Mouse (Mus musculus): ENCODE measurements around the gene Laptm5.

The Laptm5 gene

DNA sequence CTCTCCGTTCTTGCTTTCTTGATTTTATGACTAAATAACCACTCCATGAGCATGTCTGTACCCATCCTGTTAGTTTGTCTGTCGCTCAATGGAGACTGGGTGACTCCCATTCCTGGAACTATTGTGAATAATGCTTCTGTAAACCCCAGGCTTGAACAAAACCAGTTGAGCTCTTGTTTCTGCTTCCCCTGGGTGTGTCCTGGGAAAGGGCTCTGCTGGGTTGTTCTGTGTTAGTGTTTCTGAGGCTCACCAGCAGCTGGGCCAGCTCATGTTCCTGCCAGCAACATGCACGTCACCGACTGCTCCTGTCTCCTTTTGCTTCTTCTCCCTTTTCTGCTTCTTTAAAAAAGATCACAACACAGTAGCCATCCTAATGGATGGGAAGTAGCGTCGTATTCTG is 17.2 kb upstream of the Laptm5 start:
- in situ Hi-C loops (cut with MboI, MseI), result loop anchor here (5.0 to 10.0 kb wide), 2 partner anchors 52 to 371 kb away; no protein-coding TSS in a partner anchor

DNA sequence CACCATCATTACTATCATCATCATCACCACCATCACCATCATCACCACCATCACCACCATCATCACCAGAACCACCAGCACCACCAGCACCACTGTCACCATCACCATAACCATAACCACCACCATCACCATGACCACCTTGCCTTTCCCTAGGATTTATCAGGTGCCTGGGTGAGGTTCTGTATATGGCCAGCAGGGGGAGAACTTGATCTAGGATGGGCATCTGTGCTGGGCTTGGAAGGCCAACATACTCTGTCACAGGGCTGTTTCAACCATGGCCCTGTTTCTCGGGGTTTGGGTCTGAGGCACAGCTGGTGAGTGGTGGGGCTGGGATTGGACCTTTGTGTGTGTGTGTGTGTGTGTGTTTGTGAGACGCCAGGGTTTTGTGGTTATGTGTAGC is 16.6 kb upstream of the Laptm5 start:
- in situ Hi-C loops (cut with MboI, MseI), result loop anchor here (5.0 to 10.0 kb wide), 2 partner anchors 51 to 372 kb away; no protein-coding TSS in a partner anchor

- in situ Hi-C loops (cut with MboI, MseI), result loop anchor here (5.0 to 10.0 kb wide), 2 partner anchors 48 to 375 kb away; no protein-coding TSS in a partner anchor
Observed at GRCm38 (mm10) chr4:130899383-130899781, 13.5 kb upstream of the Laptm5 start.

- in situ Hi-C loops (cut with MboI, MseI), result loop anchor here (5.0 to 25.0 kb wide), 7 partner anchors 47 to 1887 kb away; partner anchors contain the start of genes Gm10300 (in 1 of the 2), Hdac1 (in 1 of the 2) and Themis2 (in 1 of the 2)
Observed at GRCm38 (mm10) chr4:130899782-130900427, 13.0 kb upstream of the Laptm5 start.

DNA sequence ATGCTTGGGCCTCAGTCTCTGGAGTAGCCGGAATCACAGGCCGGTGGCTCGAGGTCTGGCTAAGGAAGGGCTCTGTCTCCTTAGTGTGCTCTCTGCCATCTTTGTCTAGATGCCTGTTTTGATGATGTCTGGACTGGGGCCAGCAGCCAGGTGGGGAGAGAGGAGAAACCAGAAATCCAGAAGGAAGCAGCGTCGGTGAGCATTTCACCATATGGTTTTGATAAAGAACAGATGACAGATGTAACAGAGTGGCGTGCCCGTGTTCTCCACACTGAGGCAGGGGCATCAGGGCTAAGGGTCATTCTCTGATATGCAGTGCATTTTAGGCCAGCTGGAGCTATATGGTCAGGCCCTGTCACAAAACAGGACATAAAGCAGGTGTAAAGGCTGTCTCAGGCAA is 12.2 kb upstream of the Laptm5 start:
- in situ Hi-C loops (cut with MboI, MseI), result loop anchor here (25.0 kb wide), 5 partner anchors 1138 to 1887 kb away; partner anchors contain the start of genes Gm10300 (in 1 of the 2), Hdac1 (in 1 of the 2) and Themis2 (in 1 of the 2)

DNA sequence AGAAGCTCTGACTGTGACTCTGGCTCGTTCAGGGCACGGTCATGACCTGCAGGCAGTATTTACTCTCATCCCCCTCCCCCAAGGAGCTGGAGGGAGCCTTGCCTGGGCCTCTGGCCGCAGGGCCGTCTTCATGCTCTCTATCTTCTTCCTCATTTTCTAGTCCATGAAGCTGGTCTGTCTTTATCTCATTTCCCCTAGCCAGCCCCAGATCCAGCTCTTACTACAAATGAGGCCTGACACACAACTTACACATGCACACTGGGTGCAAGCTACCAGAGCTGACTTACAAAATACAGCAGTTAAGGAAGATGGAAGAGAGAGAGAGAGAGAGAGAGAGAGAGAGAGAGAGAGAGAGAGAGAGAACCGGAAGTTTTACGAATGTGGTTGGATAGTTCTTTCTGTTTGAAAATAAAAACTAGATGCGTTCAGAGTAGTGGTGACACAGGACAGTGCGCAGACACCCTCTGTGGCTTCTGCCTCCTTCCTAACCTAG is 10.6 kb upstream of the Laptm5 start:
- in situ Hi-C loops (cut with MboI, MseI), result loop anchor here (25.0 kb wide), 5 partner anchors 1140 to 1885 kb away; partner anchors contain the start of genes Gm10300 (in 1 of the 2), Hdac1 (in 1 of the 2) and Themis2 (in 1 of the 2)

- in situ Hi-C loops (cut with MboI, MseI), result loop anchor here (25.0 kb wide), 5 partner anchors 1143 to 1882 kb away; partner anchors contain the start of genes Gm10300 (in 1 of the 2), Hdac1 (in 1 of the 2) and Themis2 (in 1 of the 2)
Observed at GRCm38 (mm10) chr4:130905025-130905424, 7.9 kb upstream of the Laptm5 start.

DNA sequence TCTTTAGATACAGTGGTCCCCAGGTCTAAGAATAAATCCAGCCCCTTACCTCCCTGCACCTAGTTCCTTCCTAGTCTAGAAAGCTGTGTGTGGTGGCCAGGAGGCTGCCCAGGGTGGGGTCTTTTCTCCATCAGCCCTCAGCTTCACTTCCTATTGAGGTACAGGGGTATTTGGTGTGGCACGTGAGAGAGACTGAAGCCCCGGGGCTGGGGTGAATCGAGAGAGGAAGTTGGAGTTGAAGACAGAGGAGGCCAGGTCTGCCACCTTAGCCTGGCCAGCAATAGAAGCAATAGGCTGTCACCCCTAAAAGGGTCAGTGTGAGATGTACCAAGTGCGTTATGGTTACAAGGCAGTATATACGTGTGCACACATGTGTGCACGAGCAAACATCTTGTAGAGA is 7.0 kb upstream of the Laptm5 start:
- in situ Hi-C loops (cut with MboI, MseI), result loop anchor here (25.0 kb wide), 5 partner anchors 1144 to 1881 kb away; partner anchors contain the start of genes Gm10300 (in 1 of the 2), Hdac1 (in 1 of the 2) and Themis2 (in 1 of the 2)

DNA sequence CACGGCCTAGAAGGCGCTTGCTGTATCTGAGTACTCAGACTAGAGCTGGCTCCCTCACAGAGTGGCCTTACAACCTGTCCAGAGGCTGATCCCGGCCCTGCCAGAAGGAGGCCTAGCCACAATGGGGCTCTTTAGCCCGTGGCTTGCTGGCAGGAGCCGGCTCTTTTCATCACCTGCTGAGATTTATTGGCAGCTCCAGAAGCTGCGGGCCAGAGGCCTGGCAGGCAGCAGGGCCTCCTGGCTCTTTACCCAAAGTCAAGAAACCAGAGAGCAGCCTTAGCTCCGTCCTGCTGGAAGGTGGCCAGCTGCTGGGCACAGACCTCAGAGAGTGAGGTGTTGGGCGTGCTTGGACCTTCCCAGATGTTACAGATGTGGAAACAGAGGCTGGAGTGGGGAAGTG is 6.6 kb upstream of the Laptm5 start:
- in situ Hi-C loops (cut with MboI, MseI), result loop anchor here (25.0 kb wide), 5 partner anchors 1144 to 1881 kb away; partner anchors contain the start of genes Gm10300 (in 1 of the 2), Hdac1 (in 1 of the 2) and Themis2 (in 1 of the 2)

DNA sequence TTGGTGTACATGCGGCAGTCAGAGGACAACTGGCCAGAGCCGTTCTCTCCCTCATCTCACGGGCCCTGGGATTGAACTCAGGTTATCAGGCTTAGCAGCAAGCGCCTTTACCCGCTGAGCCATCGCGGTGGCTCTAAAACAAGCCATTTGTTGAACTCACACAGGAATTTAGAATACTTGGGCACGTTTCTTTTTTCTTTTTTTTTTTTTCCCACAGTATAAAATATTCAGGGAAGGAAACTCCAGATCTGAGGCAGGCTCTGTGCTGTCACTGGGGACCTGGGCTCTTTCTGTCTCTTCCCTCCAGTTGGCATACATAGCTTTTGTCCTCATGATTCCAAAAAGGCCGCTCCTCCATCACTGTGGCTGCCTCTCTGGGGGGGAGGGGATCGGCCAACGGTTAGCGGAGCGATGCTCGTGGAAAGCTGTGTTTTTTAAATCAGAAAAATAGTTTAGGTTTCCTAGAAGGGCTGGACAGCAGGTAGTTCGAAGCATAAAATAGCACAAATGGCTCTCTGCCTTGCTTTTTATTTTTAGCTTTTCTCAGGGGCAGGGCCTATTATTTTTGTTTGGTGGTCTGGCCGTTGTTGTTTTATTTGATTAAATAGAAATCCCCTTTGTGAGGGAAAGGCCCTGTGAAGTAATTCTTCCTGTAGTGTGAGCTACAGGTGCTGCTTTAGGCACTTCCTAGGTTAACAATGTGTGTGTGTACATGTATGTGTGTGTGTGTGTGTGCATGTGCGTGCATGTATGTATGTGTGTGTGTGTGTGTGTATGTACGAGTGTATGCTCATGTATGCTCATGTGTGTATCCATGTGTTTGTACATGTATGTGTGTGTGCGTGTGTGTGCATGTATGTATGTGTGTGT is 5.5 kb upstream of the Laptm5 start:
- in situ Hi-C loops (cut with MboI, MseI), result loop anchor here (25.0 kb wide), 5 partner anchors 1145 to 1880 kb away; partner anchors contain the start of genes Gm10300 (in 1 of the 2), Hdac1 (in 1 of the 2) and Themis2 (in 1 of the 2)

GRCm38 (mm10) chr4:130908133-130908532 is 4.8 kb upstream of the Laptm5 start:
- in situ Hi-C loops (cut with MboI, MseI), result loop anchor here (25.0 kb wide), 5 partner anchors 1146 to 1879 kb away; partner anchors contain the start of genes Gm10300 (in 1 of the 2), Hdac1 (in 1 of the 2) and Themis2 (in 1 of the 2)

DNA sequence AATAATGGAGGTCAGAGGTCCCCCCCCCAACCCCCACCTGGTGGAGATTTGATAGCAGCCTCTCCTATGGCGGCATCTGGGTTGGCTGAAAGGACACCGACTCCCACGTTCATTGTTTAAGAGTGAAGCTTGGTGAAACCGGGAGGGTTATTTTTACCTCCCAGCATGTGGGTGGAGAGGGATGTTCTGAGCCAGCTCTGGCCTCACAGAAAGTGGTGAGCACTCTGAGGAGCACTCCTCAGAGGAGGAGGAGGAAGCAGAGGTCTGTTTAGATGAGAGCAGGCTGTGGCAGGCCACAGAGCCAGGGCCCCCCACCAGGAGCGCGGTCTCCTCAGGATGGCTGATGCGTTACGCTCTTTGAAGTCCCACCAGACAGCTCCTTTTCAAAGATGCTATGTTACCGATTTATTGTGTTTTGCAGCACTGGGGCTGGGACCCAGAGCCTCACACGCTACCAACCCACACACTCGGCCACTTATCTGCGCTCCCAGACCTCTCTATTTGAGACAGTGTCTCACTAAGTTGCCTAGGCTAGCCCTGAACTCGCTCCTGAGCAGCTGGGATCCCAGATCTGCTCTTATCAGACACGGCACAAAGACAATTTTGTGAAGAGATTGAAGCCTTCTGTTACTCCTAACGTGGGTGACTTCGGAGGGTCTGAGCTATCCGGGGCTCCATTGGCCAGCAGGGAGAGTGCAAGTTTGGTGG is 3.6 kb upstream of the Laptm5 start:
- in situ Hi-C loops (cut with MboI, MseI), result loop anchor here (25.0 kb wide), 5 partner anchors 1147 to 1878 kb away; partner anchors contain the start of genes Gm10300 (in 1 of the 2), Hdac1 (in 1 of the 2) and Themis2 (in 1 of the 2)

GRCm38 (mm10) chr4:130910666-130911065 is 2.3 kb upstream of the Laptm5 start:
- in situ Hi-C loops (cut with MboI, MseI), result loop anchor here (10.0 to 25.0 kb wide), 7 partner anchors 556 to 1877 kb away; partner anchors contain the start of genes Gm10300 (in 2 of the 2), Epb41 (in 1 of the 2), Hdac1 (in 1 of the 2) and Themis2 (in 1 of the 2)

GRCm38 (mm10) chr4:130912626-130913025 is 299 bp upstream of the Laptm5 start:
- in situ Hi-C loops (cut with MboI, MseI), result loop anchor here (10.0 to 25.0 kb wide), 7 partner anchors 558 to 1875 kb away; partner anchors contain the start of genes Gm10300 (in 2 of the 2), Epb41 (in 1 of the 2), Hdac1 (in 1 of the 2) and Themis2 (in 1 of the 2)

DNA sequence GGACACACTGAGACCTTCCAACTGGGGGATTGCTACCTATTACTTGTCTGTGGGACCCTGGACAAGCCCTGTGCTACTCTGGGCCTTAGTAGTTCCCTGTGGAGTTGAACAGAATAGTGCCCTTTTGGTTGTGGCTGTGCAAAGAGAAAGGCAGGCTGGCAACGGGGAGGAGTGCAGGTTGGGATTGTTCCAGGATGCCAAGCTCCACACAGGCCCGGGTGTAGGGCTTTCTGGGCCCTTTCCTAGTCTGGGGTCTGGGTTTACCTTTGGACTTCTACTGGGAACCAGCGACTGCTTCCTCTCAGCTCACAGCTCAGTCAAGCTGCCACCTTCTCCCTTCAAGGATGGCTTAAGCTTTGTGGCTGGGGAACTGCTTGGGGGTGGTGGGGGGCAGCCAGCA is 586 bp downstream of the Laptm5 start:
- in situ Hi-C loops (cut with MboI, MseI), result loop anchor here (10.0 to 25.0 kb wide), 7 partner anchors 559 to 1874 kb away; partner anchors contain the start of genes Gm10300 (in 2 of the 2), Epb41 (in 1 of the 2), Hdac1 (in 1 of the 2) and Themis2 (in 1 of the 2)

DNA sequence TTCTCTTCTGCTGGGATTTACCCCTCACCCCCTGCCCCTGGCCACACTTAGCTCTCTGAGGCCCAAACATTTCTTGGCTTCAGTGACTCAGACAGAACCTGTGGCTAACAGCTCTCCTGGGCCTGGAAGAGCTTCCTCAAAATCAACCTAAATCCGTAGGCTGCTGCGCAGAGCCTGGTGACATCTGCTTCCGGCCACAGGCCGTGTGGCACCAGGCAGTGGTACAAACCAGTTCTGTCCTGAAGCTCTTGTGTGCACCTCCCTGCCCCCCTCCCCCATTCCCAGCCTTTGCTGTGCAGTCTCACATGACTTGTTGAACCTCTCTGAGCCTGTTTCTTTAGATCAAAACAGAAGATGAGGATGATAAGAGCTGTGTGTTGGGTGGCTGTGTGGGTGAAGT is 1.1 kb downstream of the Laptm5 start:
- in situ Hi-C loops (cut with MboI, MseI), result loop anchor here (10.0 to 25.0 kb wide), 7 partner anchors 559 to 1873 kb away; partner anchors contain the start of genes Gm10300 (in 2 of the 2), Epb41 (in 1 of the 2), Hdac1 (in 1 of the 2) and Themis2 (in 1 of the 2)

GRCm38 (mm10) chr4:130914527-130914926 is 1.6 kb downstream of the Laptm5 start:
- in situ Hi-C loops (cut with MboI, MseI), result loop anchor here (10.0 to 25.0 kb wide), 7 partner anchors 560 to 1873 kb away; partner anchors contain the start of genes Gm10300 (in 2 of the 2), Epb41 (in 1 of the 2), Hdac1 (in 1 of the 2) and Themis2 (in 1 of the 2)

DNA sequence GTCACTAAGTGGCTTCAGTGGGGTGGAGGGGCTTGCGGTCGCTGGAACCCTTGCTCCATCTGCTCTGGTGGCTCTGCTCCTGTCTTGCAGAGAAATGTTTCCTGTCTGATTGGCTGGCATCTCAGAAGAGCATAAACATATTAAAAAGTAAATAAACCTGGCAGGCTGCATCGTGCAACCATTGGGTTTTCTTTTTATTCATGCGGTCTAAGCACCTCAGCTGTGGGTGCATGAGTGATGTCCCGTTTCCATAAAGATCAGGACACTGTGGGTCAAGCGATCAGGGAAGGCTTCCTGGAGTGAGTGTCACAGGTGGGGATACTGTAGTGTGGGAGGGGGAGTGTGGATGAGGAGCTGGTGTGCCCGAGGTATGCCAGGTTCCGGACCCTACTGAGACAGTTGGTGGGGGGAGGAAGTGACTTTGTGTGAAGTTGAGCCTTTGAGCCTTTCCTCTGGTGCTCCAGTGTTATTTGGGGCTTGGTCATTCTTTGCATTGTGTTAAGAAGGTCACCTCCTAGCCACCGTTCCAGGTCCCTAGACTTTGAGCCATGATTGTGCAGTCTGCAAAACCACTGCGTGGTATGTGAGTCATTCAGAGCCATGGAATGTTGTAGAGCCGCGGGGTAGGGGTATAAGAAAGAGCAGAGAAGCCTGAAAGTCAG is 2.2 kb downstream of the Laptm5 start:
- in situ Hi-C loops (cut with MboI, MseI), result loop anchor here (10.0 to 25.0 kb wide), 7 partner anchors 560 to 1872 kb away; partner anchors contain the start of genes Gm10300 (in 2 of the 2), Epb41 (in 1 of the 2), Hdac1 (in 1 of the 2) and Themis2 (in 1 of the 2)

Data from T-helper 17 cell (primary cell).